Mouse (Mus musculus) limb, embryonic 10.5 days (tissue): Measurements from ENCODE around the gene Trabd. TPM values are rescaled to one million over a fixed set of nuclear protein-coding genes. Genes with fewer than 3 reads are reported as not detected.
A peak's percentile ranks its signal among the peaks of the same experiment; 100 is the strongest.

ENCODE experiments used
- DNase-seq: peaks from one replicate; pipeline ENCODE4 v3.0.0-alpha.2; 2017; ENCODE audit warnings: low spot score
- H3K27ac ChIP-seq: fragments of 300-500 bp; sonication (generic); 2 replicates; pipeline ENCODE4 v1.5.1; 2016; ENCODE audit warnings: mild to moderate bottlenecking
- H3K27me3 ChIP-seq: fragments of 300-500 bp; sonication (generic); 2 replicates; pipeline ENCODE4 v1.6.1; 2016; ENCODE audit warnings: low read depth, mild to moderate bottlenecking; ENCODE audit not compliant: poor library complexity, severe bottlenecking
- H3K36me3 ChIP-seq: fragments of 300-500 bp; sonication (generic); 2 replicates; pipeline ENCODE4 v1.6.1; 2016; ENCODE audit warnings: mild to moderate bottlenecking, moderate library complexity
- H3K4me1 ChIP-seq: fragments of 300-500 bp; sonication (generic); 2 replicates; pipeline ENCODE4 v1.6.1; 2016
- H3K4me3 ChIP-seq: fragments of 300-500 bp; sonication (generic); 2 replicates; pipeline ENCODE4 v1.5.1; 2016; ENCODE audit warnings: mild to moderate bottlenecking, moderate library complexity
- H3K9me3 ChIP-seq: fragments of 300-500 bp; sonication (generic); replicated peaks from 2 replicates; pipeline ENCODE4 v1.6.1; 2016; ENCODE audit warnings: mild to moderate bottlenecking
- WGBS: fragments of 180-500 bp; shearing (Covaris S2); methylation state at CpG from one replicate; pipeline ENCODE4 v1.1.7; 2016; 5-methylcytosine and 5-hydroxymethylcytosine counted together
- polyA plus RNA-seq: library from polyadenylated mRNA; unstranded; fragments of >200 nt; fragmentation: Nextera tagmentation; extraction: Ambion mirVana; gene quantifications from 2 replicates; pipeline ENCODE4 v1.2.1, GENCODE M21; 2016

Trabd gene
- polyA plus RNA-seq, 1 experiment from 2014 or later = 59.5 TPM

GRCm38 (mm10) chr15:89063536-89063935 lies 11.4 kb upstream of the Trabd start:
- Histone ChIP-seq H3K27ac (no peak overlapping the region), H3K4me3 (no peak overlapping the region), H3K9me3 (no peaks in the 10 kb centered on the region), H3K4me1 (peaks cover 27% of the 10 kb centered on the region), H3K27me3 (peaks cover 100% of the 10 kb centered on the region), H3K36me3 (no peaks in the 10 kb centered on the region)
- 70% methylated on average over 6 of the region's 6 CpGs for whole genome bisulfite sequencing
- no peak for DNase-seq

GRCm38 (mm10) chr15:89064891-89065290 lies 10.0 kb upstream of the Trabd start:
- no peaks in the 10 kb centered on the region for H3K9me3 ChIP-seq
- no peaks in the 10 kb centered on the region for H3K36me3 ChIP-seq
- H3K27ac ChIP-seq = no peak overlapping the region
- H3K4me1 ChIP-seq = peaks cover 25% of the 10 kb centered on the region
- 89% methylated on average over 5 of the region's 5 CpGs for WGBS
- peaks cover 100% of the 10 kb centered on the region for H3K27me3 ChIP-seq
- no peak for DNase-seq
- H3K4me3 ChIP-seq = no peak overlapping the region

DNA sequence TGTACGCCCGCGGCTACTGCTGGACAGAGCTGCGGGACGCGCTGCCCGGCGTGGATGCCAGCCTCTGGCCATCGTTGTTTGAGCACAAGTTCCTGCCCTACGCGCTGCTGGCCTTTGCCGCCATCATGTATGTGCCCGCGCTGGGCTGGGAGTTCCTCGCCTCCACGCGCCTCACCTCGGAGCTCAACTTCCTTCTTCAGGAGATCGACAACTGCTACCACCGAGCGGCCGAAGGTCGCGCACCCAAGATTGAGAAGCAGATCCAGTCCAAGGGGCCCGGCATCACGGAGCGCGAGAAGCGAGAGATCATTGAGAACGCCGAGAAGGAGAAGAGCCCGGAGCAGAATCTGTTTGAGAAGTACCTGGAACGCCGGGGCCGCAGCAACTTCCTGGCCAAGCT lies 7.3 kb upstream of the Trabd start:
- H3K27me3 ChIP-seq = peaks cover 83% of the 10 kb centered on the region

GRCm38 (mm10) chr15:89068226-89068625 lies 6.7 kb upstream of the Trabd start:
- DNase-seq = no peak
- Histone ChIP-seq H3K4me1 (peaks cover 22% of the 10 kb centered on the region), H3K27me3 (peaks cover 77% of the 10 kb centered on the region), H3K4me3 (peak overlapping the region; percentile 28), H3K9me3 (no peaks in the 10 kb centered on the region), H3K27ac (no peak overlapping the region), H3K36me3 (no peaks in the 10 kb centered on the region)
- 31% methylated on average over 26 of the region's 26 CpGs for WGBS

More for the DNA sequence above, 7.3 kb upstream of the Trabd start:
- DNase-seq = peak; percentile 42
- H3K9me3 ChIP-seq = no peaks in the 10 kb centered on the region
- no peak overlapping the region for H3K27ac ChIP-seq
- H3K36me3 ChIP-seq = no peaks in the 10 kb centered on the region
- 31% methylated on average over 35 of the region's 35 CpGs for WGBS
- peak overlapping the region; percentile 28 for H3K4me3 ChIP-seq
- peaks cover 19% of the 10 kb centered on the region for H3K4me1 ChIP-seq

GRCm38 (mm10) chr15:89069336-89069840 lies 5.5 kb upstream of the Trabd start:
- H3K4me3 ChIP-seq = no peak overlapping the region
- peaks cover 65% of the 10 kb centered on the region for H3K27me3 ChIP-seq
- WGBS = 83% methylated on average over 19 of the region's 19 CpGs
- no peak for DNase-seq
- H3K4me1 ChIP-seq = peaks cover 32% of the 10 kb centered on the region
- no peaks in the 10 kb centered on the region for H3K9me3 ChIP-seq
- 0 out of 2 replicates have a peak overlapping the region, but pooled peaks have one; percentile 19 for H3K27ac ChIP-seq
- H3K36me3 ChIP-seq = no peaks in the 10 kb centered on the region

GRCm38 (mm10) chr15:89070606-89071005 lies 4.3 kb upstream of the Trabd start:
- Histone ChIP-seq H3K27me3 (peaks cover 53% of the 10 kb centered on the region), H3K27ac (no peak overlapping the region), H3K4me1 (peaks cover 44% of the 10 kb centered on the region), H3K9me3 (no peaks in the 10 kb centered on the region), H3K36me3 (no peaks in the 10 kb centered on the region), H3K4me3 (no peak overlapping the region)
- DNase-seq = no peak
- WGBS = 77% methylated on average over 24 of the region's 24 CpGs

DNA sequence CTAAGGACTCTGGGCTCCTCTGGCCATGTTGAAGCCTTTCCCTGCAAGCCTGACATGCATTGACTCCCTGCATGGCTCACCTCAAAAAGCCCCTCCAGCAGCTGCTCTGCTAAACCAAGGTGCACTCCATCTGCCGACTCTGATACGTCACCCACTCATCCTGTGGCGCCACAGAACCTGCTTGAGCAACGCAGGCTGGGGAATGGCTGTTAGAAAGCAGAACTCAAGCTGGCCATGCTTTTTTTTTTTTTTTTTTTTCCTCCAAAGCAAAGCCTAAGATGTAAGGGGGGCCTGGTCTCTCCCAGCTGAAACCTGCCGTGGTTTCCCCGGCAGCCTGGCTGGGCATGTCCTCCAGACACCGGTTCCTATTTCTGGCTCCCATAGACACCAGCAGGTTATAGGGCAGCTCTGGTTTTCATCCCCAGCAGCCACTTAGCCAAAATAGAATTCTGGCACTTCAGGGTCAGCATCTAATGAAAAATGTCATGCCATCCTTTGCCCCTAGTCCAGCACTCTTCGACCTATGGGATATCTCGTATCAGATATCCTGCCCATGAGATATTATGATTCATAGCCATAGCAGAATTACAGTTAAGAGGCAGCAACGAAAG lies 826 bp upstream of the Trabd start:
- 62% methylated on average over 10 of the region's 10 CpGs for WGBS
- Histone ChIP-seq H3K4me3 (peak overlapping the region; percentile 89), H3K27me3 (peaks cover 18% of the 10 kb centered on the region)

GRCm38 (mm10) chr15:89075478-89076147 lies 689 bp downstream of the Trabd start:
- WGBS = under 1% methylated on average over 59 of the region's 59 CpGs
- Histone ChIP-seq H3K4me1 (peaks cover 58% of the 10 kb centered on the region), H3K27ac (peak overlapping the region; percentile 95), H3K36me3 (peaks cover 17% of the 10 kb centered on the region; the same call in 1 of the 2 replicates), H3K27me3 (peaks cover 3% of the 10 kb centered on the region; the same call in 1 of the 2 replicates), H3K9me3 (no peaks in the 10 kb centered on the region), H3K4me3 (peak overlapping the region; percentile 89)
- peak; percentile 93 for DNase-seq

More for the DNA sequence above, 826 bp upstream of the Trabd start:
- DNase-seq = no peak
- peak overlapping the region; percentile 95; the same call in 1 of the 2 replicates for H3K27ac ChIP-seq
- H3K36me3 ChIP-seq = peaks cover 4% of the 10 kb centered on the region; the same call in 1 of the 2 replicates
- H3K9me3 ChIP-seq = no peaks in the 10 kb centered on the region
- peaks cover 58% of the 10 kb centered on the region for H3K4me1 ChIP-seq

DNA sequence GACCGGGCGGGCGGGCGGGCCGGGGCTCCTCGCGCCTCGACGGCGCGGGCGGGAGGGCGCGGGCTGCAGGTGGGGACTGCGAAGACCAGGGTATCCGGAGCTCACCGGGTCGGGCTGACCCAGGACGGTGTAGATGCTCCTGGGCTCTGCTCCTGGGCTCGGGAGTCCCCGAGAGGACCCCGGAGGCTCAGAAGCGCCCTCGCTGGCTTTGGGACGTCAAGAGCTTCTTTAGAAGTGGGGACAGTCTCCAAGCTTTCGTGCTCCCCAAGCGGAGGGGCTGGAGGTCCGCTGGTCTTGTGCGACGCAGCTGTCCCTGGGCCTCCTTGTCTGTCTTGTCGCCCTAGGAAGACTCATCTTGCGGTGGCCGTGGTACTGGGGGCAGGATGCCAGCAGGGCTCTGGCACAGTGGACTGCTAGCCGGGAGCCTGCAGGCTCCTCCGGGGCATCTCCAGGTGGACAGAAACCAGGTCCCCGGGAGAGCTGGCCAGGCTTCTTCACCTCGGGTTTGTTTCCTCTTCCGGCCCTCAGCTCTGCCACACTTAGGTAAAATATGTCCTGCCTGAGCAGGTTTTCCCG lies 1.3 kb downstream of the Trabd start:
- Histone ChIP-seq H3K27ac (peak overlapping the region; percentile 95), H3K4me1 (peaks cover 58% of the 10 kb centered on the region), H3K9me3 (no peaks in the 10 kb centered on the region), H3K27me3 (no peaks in the 10 kb centered on the region), H3K36me3 (peaks cover 23% of the 10 kb centered on the region), H3K4me3 (peak overlapping the region; percentile 89)
- no peak for DNase-seq
- WGBS = under 1% methylated on average over 36 of the region's 39 CpGs

GRCm38 (mm10) chr15:89078208-89078836 lies 3.4 kb downstream of the Trabd start:
- no peaks in the 10 kb centered on the region for H3K27me3 ChIP-seq
- peak; percentile 46 for DNase-seq
- peak overlapping the region; percentile 16; the same call in 1 of the 2 replicates for H3K4me3 ChIP-seq
- 52% methylated on average over 9 of the region's 9 CpGs for WGBS
- H3K36me3 ChIP-seq = peaks cover 44% of the 10 kb centered on the region
- H3K27ac ChIP-seq = peak overlapping the region; percentile 63
- H3K4me1 ChIP-seq = peaks cover 54% of the 10 kb centered on the region
- H3K9me3 ChIP-seq = no peaks in the 10 kb centered on the region

DNA sequence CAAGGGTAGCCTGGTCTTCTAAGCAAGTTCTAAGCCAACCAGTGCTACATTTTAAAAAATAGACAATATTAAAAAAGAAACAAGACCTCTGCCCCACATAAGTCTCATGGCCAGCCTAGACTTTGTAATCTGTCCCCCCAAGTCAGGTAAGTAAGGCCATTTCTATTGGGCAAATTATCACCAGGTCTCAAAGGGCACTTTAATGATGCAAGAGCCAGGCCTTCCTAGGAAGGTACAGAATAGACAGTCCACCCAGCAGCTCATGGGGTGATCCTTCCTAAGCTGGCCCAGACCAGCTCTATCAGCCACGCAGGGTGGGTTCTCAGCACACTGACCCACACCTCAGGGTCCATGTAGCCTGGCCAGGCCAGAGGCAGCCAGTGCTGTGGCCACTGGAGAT lies 9.0 kb downstream of the Trabd start:
- WGBS = 90% methylated on average over 1 of the region's 1 CpGs
- no peaks in the 10 kb centered on the region for H3K27me3 ChIP-seq
- H3K9me3 ChIP-seq = no peaks in the 10 kb centered on the region
- no peak for DNase-seq
- peaks cover 11% of the 10 kb centered on the region for H3K4me1 ChIP-seq
- H3K4me3 ChIP-seq = no peak overlapping the region
- H3K36me3 ChIP-seq = peaks cover 82% of the 10 kb centered on the region
- no peak overlapping the region for H3K27ac ChIP-seq

GRCm38 (mm10) chr15:89084826-89085225 lies 9.9 kb downstream of the Trabd start:
- H3K4me1 ChIP-seq = peaks cover 16% of the 10 kb centered on the region
- H3K9me3 ChIP-seq = no peaks in the 10 kb centered on the region
- WGBS = 90% methylated on average over 2 of the region's 2 CpGs
- peaks cover 74% of the 10 kb centered on the region for H3K36me3 ChIP-seq
- no peaks in the 10 kb centered on the region for H3K27me3 ChIP-seq
- no peak overlapping the region for H3K27ac ChIP-seq
- no peak for DNase-seq
- H3K4me3 ChIP-seq = no peak overlapping the region
